ENCODE assay signal across 14 mouse cellular contexts in the genomic region with DNA sequence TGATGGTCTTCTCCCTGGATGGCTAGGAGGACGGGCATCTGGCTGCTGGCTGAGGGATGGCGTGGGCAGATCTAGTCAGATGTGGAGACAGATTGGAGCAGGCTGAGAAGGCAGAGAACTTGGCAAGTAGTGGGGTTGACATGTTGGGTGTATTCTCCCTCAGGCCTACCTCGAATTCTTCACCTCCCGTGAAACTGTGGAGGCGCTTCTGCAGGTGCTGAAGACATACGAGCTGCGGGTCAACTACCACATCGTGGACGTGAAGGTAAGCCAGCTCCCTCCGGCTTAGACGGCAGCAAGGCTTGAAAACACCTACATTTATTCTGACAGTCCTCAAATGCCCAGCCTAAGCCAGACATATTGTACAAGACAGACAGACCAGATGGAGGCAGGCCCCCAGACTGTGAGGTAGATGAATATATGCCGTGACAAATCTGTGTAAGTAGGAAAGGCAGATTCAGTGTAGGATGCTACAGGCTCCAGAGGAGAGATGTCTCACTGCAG. TPM values are rescaled to one million over a fixed set of nuclear protein-coding genes. Genes with fewer than 3 reads are reported as not detected.
DNase-seq lines count a peak whose midpoint lies in the region; ATAC-seq lines count a peak whose summit lies in the region.
"Had no signal": no experiment of that assay in that cellular context is flagged by ENCODE, and none has a peak within 500 bp of the region (broad histone marks: within the 10 kb centered on the region; RNA-seq: fewer than 3 reads in every experiment).

No protein-coding gene starts in this region.

- ATAC-seq in hindbrain, embryonic 12.5 days (ENCODE audit: low FRiP score) = 0 out of 2 replicates have a peak, but pooled peaks have one; percentile 17
- no peak for ATAC-seq in hindbrain, embryonic 11.5 days (ENCODE audit: low FRiP score)
- no peak for ATAC-seq in kidney, embryonic 15.5 days (replicated peaks; ENCODE audit: low FRiP score)

- intact Hi-C loops in left cerebral cortex, postnatal 4 days (cut with DNase I) = no loop called here

- 94% methylated on average over 12 of the region's 12 CpGs for WGBS in hindbrain, embryonic 12.5 days
- WGBS in hindbrain, embryonic 11.5 days = 95% methylated on average over 12 of the region's 12 CpGs
- 95% methylated on average over 12 of the region's 12 CpGs for WGBS in kidney, embryonic 15.5 days

- no peak overlapping the region for H3K9ac ChIP-seq in hindbrain, embryonic 12.5 days
- H3K9ac ChIP-seq in hindbrain, embryonic 11.5 days (ENCODE audit: low read depth, low read length) = no peak overlapping the region
- no peak overlapping the region for H3K9ac ChIP-seq in kidney, embryonic 15.5 days
- H3K9ac ChIP-seq: intestine, embryonic 15.5 days; liver, embryonic 15.5 days had no signal

- no peaks in the 10 kb centered on the region for H3K27me3 ChIP-seq in hindbrain, embryonic 12.5 days
- no peaks in the 10 kb centered on the region for H3K27me3 ChIP-seq in hindbrain, embryonic 11.5 days (ENCODE audit: control insufficient read depth, insufficient read depth, low read length)
- no peaks in the 10 kb centered on the region for H3K27me3 ChIP-seq in kidney, embryonic 15.5 days
- H3K27me3 ChIP-seq: intestine, embryonic 15.5 days; liver, embryonic 15.5 days had no signal

- DNase-seq in hindbrain, embryonic 11.5 days (ENCODE audit: low spot score) = no peak
- DNase-seq in frontal cortex, adult 2 months (ENCODE audit: extremely low spot score in 1 of 2, low spot score in 1 of 2) = peak; percentile 81 to 83
- peak; percentile 73 to 79 for DNase-seq in layer of hippocampus, postnatal 14 days (ENCODE audit: low spot score in 2 of 2)
- DNase-seq in left cerebral cortex, postnatal 4 days = peak; percentile 36
- DNase-seq in urinary bladder, adult 18-20 months (ENCODE audit: low spot score in 2 of 2) = no peak
- DNase-seq in urinary bladder, postnatal 14 days (ENCODE audit: low spot score) = no peak
- DNase-seq: thymus, postnatal 4 days had no signal

- H3K4me3 ChIP-seq in hindbrain, embryonic 12.5 days = no peak overlapping the region
- H3K4me3 ChIP-seq in hindbrain, embryonic 11.5 days (ENCODE audit: low read depth, low read length) = no peak overlapping the region
- no peak overlapping the region for H3K4me3 ChIP-seq in kidney, embryonic 15.5 days (replicated peaks)
- H3K4me3 ChIP-seq: erythroblast, embryonic 14.5 days; intestine, embryonic 15.5 days; liver, embryonic 15.5 days had no signal

- no peak overlapping the region for H3K27ac ChIP-seq in hindbrain, embryonic 12.5 days
- H3K27ac ChIP-seq in hindbrain, embryonic 11.5 days (ENCODE audit: low read depth, low read length) = no peak overlapping the region
- H3K27ac ChIP-seq in kidney, embryonic 15.5 days = no peak overlapping the region
- H3K27ac ChIP-seq: intestine, embryonic 15.5 days; liver, embryonic 15.5 days; macrophage had no signal

- H3K36me3 ChIP-seq in hindbrain, embryonic 12.5 days = peaks cover 98% of the 10 kb centered on the region
- peaks cover 24% of the 10 kb centered on the region for H3K36me3 ChIP-seq in hindbrain, embryonic 11.5 days (ENCODE audit: control insufficient read depth, insufficient read depth, low read length)
- peaks cover 99% of the 10 kb centered on the region for H3K36me3 ChIP-seq in kidney, embryonic 15.5 days

- H3K4me2 ChIP-seq in hindbrain, embryonic 12.5 days (replicated peaks) = no peak overlapping the region
- no peak overlapping the region for H3K4me2 ChIP-seq in hindbrain, embryonic 11.5 days (replicated peaks; ENCODE audit: low read depth, low read length)
- H3K4me2 ChIP-seq in kidney, embryonic 15.5 days = no peak overlapping the region
- H3K4me2 ChIP-seq: intestine, embryonic 15.5 days; liver, embryonic 15.5 days had no signal

- H3K9me3 ChIP-seq in hindbrain, embryonic 12.5 days (replicated peaks) = no peaks in the 10 kb centered on the region
- no peaks in the 10 kb centered on the region for H3K9me3 ChIP-seq in hindbrain, embryonic 11.5 days (ENCODE audit: control insufficient read depth, low read length)
- H3K9me3 ChIP-seq in kidney, embryonic 15.5 days (replicated peaks) = no peaks in the 10 kb centered on the region
- H3K9me3 ChIP-seq: intestine, embryonic 15.5 days; liver, embryonic 15.5 days had no signal

- H3K4me1 ChIP-seq in hindbrain, embryonic 12.5 days = no peaks in the 10 kb centered on the region
- no peaks in the 10 kb centered on the region for H3K4me1 ChIP-seq in hindbrain, embryonic 11.5 days (replicated peaks; ENCODE audit: control insufficient read depth, insufficient read depth, low read length)
- H3K4me1 ChIP-seq in kidney, embryonic 15.5 days = no peaks in the 10 kb centered on the region

RNA-seq across cellular contexts. Expression of a gene that starts 14.6 kb away (rescaled TPM):
- 34.5 and 34.9 TPM in 2 replicates for polyA plus RNA-seq in hindbrain, embryonic 12.5 days (2016; fragmentation: Nextera tagmentation; extraction: Ambion mirVana)
- polyA plus RNA-seq in hindbrain, embryonic 11.5 days (2014; fragmentation: Nextera tagmentation; extraction: Ambion mirVana) = 18.0 and 19.6 TPM in 2 replicates
- polyA plus RNA-seq in frontal cortex, adult 2 months (2012; rRNA removed) = 28.7 and 34.2 TPM in 2 replicates
- total RNA-seq in layer of hippocampus, postnatal 14 days (2021) = 10 to 100 TPM; 25.6 to 26.4 TPM
- total RNA-seq in left cerebral cortex, postnatal 4 days (2021) = 10 to 100 TPM; 17.5 to 18.4 TPM
- 23.6 and 24.1 TPM in 2 replicates for polyA plus RNA-seq in kidney, embryonic 15.5 days (2015; fragmentation: Nextera tagmentation; extraction: Ambion mirVana)

RNA-seq across cellular contexts. Expression of a gene that starts 14.8 kb away (rescaled TPM):
- polyA plus RNA-seq in hindbrain, embryonic 12.5 days (2016; fragmentation: Nextera tagmentation; extraction: Ambion mirVana) = 27.5 and 28.7 TPM in 2 replicates
- 21.7 and 26.2 TPM in 2 replicates for polyA plus RNA-seq in hindbrain, embryonic 11.5 days (2014; fragmentation: Nextera tagmentation; extraction: Ambion mirVana)
- 42.8 and 46.9 TPM in 2 replicates for polyA plus RNA-seq in frontal cortex, adult 2 months (2012; rRNA removed)
- total RNA-seq in layer of hippocampus, postnatal 14 days (2021) = 10 to 100 TPM; 64.2 to 65.0 TPM
- 10 to 100 TPM; 86.1 to 86.6 TPM for total RNA-seq in left cerebral cortex, postnatal 4 days (2021)
- 6.4 and 6.6 TPM in 2 replicates for polyA plus RNA-seq in kidney, embryonic 15.5 days (2015; fragmentation: Nextera tagmentation; extraction: Ambion mirVana)

RNA-seq across cellular contexts. Expression of a gene that starts 34.4 kb away (rescaled TPM):
- polyA plus RNA-seq in hindbrain, embryonic 12.5 days (2016; fragmentation: Nextera tagmentation; extraction: Ambion mirVana) = 10.3 and 11.9 TPM in 2 replicates
- polyA plus RNA-seq in hindbrain, embryonic 11.5 days (2014; fragmentation: Nextera tagmentation; extraction: Ambion mirVana) = 8.8 and 10.9 TPM in 2 replicates
- 7.5 and 9.6 TPM in 2 replicates for polyA plus RNA-seq in frontal cortex, adult 2 months (2012; rRNA removed)
- total RNA-seq in layer of hippocampus, postnatal 14 days (2021) = 1 to 10 TPM; 8.9 to 9.0 TPM
- total RNA-seq in left cerebral cortex, postnatal 4 days (2021) = 1 to 10 TPM; 4.2 to 4.6 TPM
- 20.6 and 24.4 TPM in 2 replicates for polyA plus RNA-seq in kidney, embryonic 15.5 days (2015; fragmentation: Nextera tagmentation; extraction: Ambion mirVana)

RNA-seq across cellular contexts. Expression of a gene that starts 52.9 kb away (rescaled TPM):
- polyA plus RNA-seq in hindbrain, embryonic 12.5 days (2016; fragmentation: Nextera tagmentation; extraction: Ambion mirVana) = 1.6 and 1.9 TPM in 2 replicates
- not detected in 2 replicates for polyA plus RNA-seq in hindbrain, embryonic 11.5 days (2014; fragmentation: Nextera tagmentation; extraction: Ambion mirVana)
- 13.9 and 14.6 TPM in 2 replicates for polyA plus RNA-seq in frontal cortex, adult 2 months (2012; rRNA removed)
- under 1 TPM; 0.45 to 0.92 TPM for total RNA-seq in layer of hippocampus, postnatal 14 days (2021)
- total RNA-seq in left cerebral cortex, postnatal 4 days (2021) = under 1 TPM; 0.42 to 0.62 TPM
- 0.31 TPM in 1 of 2 replicates, not detected in the other for polyA plus RNA-seq in kidney, embryonic 15.5 days (2015; fragmentation: Nextera tagmentation; extraction: Ambion mirVana)
- total RNA-seq: granulocyte monocyte progenitor cell, adult 5-6 weeks had no signal
- polyA plus RNA-seq: erythroblast, embryonic 14.5 days; intestine, embryonic 15.5 days; macrophage had no signal

Comparison
In these comparisons a context has a peak if more than half of its experiments do, and no peak if none do; other contexts are left out.
1. DNase-seq: peak in frontal cortex, adult 2 months (2 of 2), layer of hippocampus, postnatal 14 days (2 of 2) and left cerebral cortex, postnatal 4 days (single experiment); none in hindbrain, embryonic 11.5 days (single experiment), urinary bladder, adult 18-20 months (0 of 2) and urinary bladder, postnatal 14 days (single experiment).